Mouse (Mus musculus) bone marrow, adult 2 months (tissue): ENCODE measurements around the gene Hrh2.

Experiments
- CTCF ChIP-seq: fragments of 200-500 bp; IDR thresholded peaks from 2 replicates; pipeline ENCODE4 v1.5.1; 2011; ENCODE audit warnings: low read length, control low read depth; ENCODE audit not compliant: control insufficient read depth, insufficient read depth
- POLR2A ChIP-seq: fragments of 200-500 bp; IDR thresholded peaks from 2 replicates; pipeline ENCODE4 v1.6.1; 2011; ENCODE audit warnings: low read depth, mild to moderate bottlenecking, control low read depth, low read length, borderline replicate concordance; ENCODE audit not compliant: control insufficient read depth

DNA sequence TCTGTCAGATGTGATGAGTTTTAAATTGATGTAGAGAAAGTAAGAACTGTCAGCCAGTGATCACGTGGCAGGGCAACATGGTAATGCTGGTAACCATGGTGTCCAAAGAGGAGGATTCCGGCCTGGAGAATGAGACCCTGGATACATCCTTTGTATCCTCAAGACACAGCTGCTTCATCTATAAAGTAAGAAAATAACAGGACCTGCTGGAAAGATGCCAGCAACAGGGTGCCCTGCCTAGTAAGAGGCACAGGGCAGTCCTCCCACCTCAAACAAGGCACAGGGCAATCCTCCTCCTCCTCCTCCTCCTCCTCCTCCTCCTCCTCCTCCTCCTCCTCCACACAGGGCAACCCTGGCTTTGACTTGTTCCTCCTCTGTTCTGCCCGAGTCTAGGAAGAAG is 77.2 kb downstream of the Hrh2 start:
- TF ChIP-seq CTCF: no peak
- no peak for TF ChIP-seq POLR2A
